Mouse (Mus musculus): ENCODE data around the gene Hadh.

The Hadh gene

GRCm38 (mm10) chr3:131254991-131255390, 16.9 kb downstream of the Hadh start:
- no peak for TF ChIP-seq GATA4 (IDR thresholded peaks at IDR 0.05; ENCODE audit: insufficient replicate concordance, low read length)

- no peak for TF ChIP-seq GATA4 (IDR thresholded peaks at IDR 0.05; ENCODE audit: insufficient replicate concordance, low read length)
Observed at GRCm38 (mm10) chr3:131251601-131252000, 20.3 kb downstream of the Hadh start.

- TF ChIP-seq GATA4 (IDR thresholded peaks at IDR 0.05; ENCODE audit: insufficient replicate concordance, low read length): no peak
Observed at GRCm38 (mm10) chr3:131250978-131251377, 20.9 kb downstream of the Hadh start.

- no peak for TF ChIP-seq GATA4 (IDR thresholded peaks at IDR 0.05; ENCODE audit: insufficient replicate concordance, low read length)
Observed at GRCm38 (mm10) chr3:131250283-131250682, 21.6 kb downstream of the Hadh start.

- no peak for TF ChIP-seq GATA4 (IDR thresholded peaks at IDR 0.05; ENCODE audit: insufficient replicate concordance, low read length)
Observed at GRCm38 (mm10) chr3:131248444-131248843, 23.5 kb downstream of the Hadh start.

GRCm38 (mm10) chr3:131247851-131248250, 24.1 kb downstream of the Hadh start:
- TF ChIP-seq GATA4 (IDR thresholded peaks at IDR 0.05; ENCODE audit: insufficient replicate concordance, low read length): no peak

GRCm38 (mm10) chr3:131247447-131247846, 24.5 kb downstream of the Hadh start:
- no peak for TF ChIP-seq GATA4 (IDR thresholded peaks at IDR 0.05; ENCODE audit: insufficient replicate concordance, low read length)

GRCm38 (mm10) chr3:131246579-131247046, 25.3 kb downstream of the Hadh start:
- TF ChIP-seq GATA4 (IDR thresholded peaks at IDR 0.05; ENCODE audit: insufficient replicate concordance, low read length): no peak

GRCm38 (mm10) chr3:131245766-131246578, 25.9 kb downstream of the Hadh start:
- no peak for TF ChIP-seq GATA4 (IDR thresholded peaks at IDR 0.05; ENCODE audit: insufficient replicate concordance, low read length)

GRCm38 (mm10) chr3:131237785-131238633, 33.9 kb downstream of the Hadh start:
- no peak for TF ChIP-seq GATA4 (IDR thresholded peaks at IDR 0.05; ENCODE audit: insufficient replicate concordance, low read length)

- no peak for TF ChIP-seq GATA4 (IDR thresholded peaks at IDR 0.05; ENCODE audit: insufficient replicate concordance, low read length)
Observed at GRCm38 (mm10) chr3:131237061-131237460, 34.8 kb downstream of the Hadh start.

GRCm38 (mm10) chr3:131228083-131228482, 43.8 kb downstream of the Hadh start:
- TF ChIP-seq GATA4 (IDR thresholded peaks at IDR 0.05; ENCODE audit: insufficient replicate concordance, low read length): no peak

GRCm38 (mm10) chr3:131218636-131219390, 53.1 kb downstream of the Hadh start:
- TF ChIP-seq GATA4 (IDR thresholded peaks at IDR 0.05; ENCODE audit: insufficient replicate concordance, low read length): no peak

- no peak for TF ChIP-seq GATA4 (IDR thresholded peaks at IDR 0.05; ENCODE audit: insufficient replicate concordance, low read length)
Observed at GRCm38 (mm10) chr3:131214841-131215240, 57.1 kb downstream of the Hadh start.

- TF ChIP-seq GATA4 (IDR thresholded peaks at IDR 0.05; ENCODE audit: insufficient replicate concordance, low read length): no peak
Observed at GRCm38 (mm10) chr3:131214060-131214658, 57.7 kb downstream of the Hadh start.
